Mouse (Mus musculus) kidney, adult 2 months (tissue): Measurements from ENCODE around the gene Borcs8.

Experiments
- CTCF ChIP-seq: fragments of 200-500 bp; conservative IDR thresholded peaks from 2 replicates; pipeline ENCODE4 v1.5.1; 2011; ENCODE audit warnings: low read depth, mild to moderate bottlenecking, control low read depth, low read length, moderate library complexity, mixed read lengths; ENCODE audit not compliant: insufficient read depth, insufficient read length
- POLR2A ChIP-seq: fragments of 200-500 bp; IDR thresholded peaks from one replicate; pipeline ENCODE4 v1.6.1; 2011; ENCODE audit warnings: low read depth, low read length, control low read depth

- TF ChIP-seq CTCF (no peak), POLR2A (no peak)
These were observed 43.9 kb downstream of the Borcs8 start for GRCm38 (mm10) chr8:70183194-70183593.
